Mouse (Mus musculus) lung, postnatal 0 days (tissue): ENCODE results near the gene Capsl.

Experiments used
- CTCF ChIP-seq: IDR thresholded peaks from 2 replicates; pipeline ENCODE4 v1.5.1; 2016; ENCODE audit warnings: antibody characterized with exemption, mild to moderate bottlenecking
- EP300 ChIP-seq: IDR thresholded peaks from 2 replicates; pipeline ENCODE4 v1.6.1; 2016; ENCODE audit warnings: antibody characterized with exemption, mild to moderate bottlenecking, control low read depth

GRCm38 (mm10) chr15:9464039-9464438 is 28.2 kb downstream of the Capsl start:
- TF ChIP-seq CTCF (no peak), EP300 (no peak)
